ENCODE assay signal across 22 mouse cellular contexts in genomic region chr15:6402433-6402832, GRCm38 (mm10). TPM values are rescaled to one million over a fixed set of nuclear protein-coding genes. Genes with fewer than 3 reads are reported as not detected.
"Had no signal": no experiment of that assay in that cellular context is flagged by ENCODE, and none has a peak within 500 bp of the region (broad histone marks: within the 10 kb centered on the region; RNA-seq: fewer than 3 reads in every experiment).

No protein-coding gene starts in this region.

- H3K36me3 ChIP-seq: neural tube, embryonic 12.5 days; neural tube, embryonic 13.5 days; stomach, embryonic 15.5 days had no signal

- H3K4me1 ChIP-seq: neural tube, embryonic 12.5 days; neural tube, embryonic 13.5 days; stomach, embryonic 15.5 days had no signal

- H3K9ac ChIP-seq: neural tube, embryonic 12.5 days; neural tube, embryonic 13.5 days; stomach, embryonic 15.5 days had no signal

- H3K27me3 ChIP-seq: neural tube, embryonic 12.5 days; neural tube, embryonic 13.5 days; stomach, embryonic 15.5 days had no signal

- H3K4me3 ChIP-seq: neural tube, embryonic 12.5 days; neural tube, embryonic 13.5 days; stomach, embryonic 15.5 days had no signal

- H3K27ac ChIP-seq: neural tube, embryonic 12.5 days; neural tube, embryonic 13.5 days; stomach, embryonic 15.5 days; stomach, postnatal 0 days had no signal

- H3K9me3 ChIP-seq: neural tube, embryonic 12.5 days; neural tube, embryonic 13.5 days; stomach, embryonic 15.5 days had no signal

- DNase-seq: retina, postnatal 1 day; right cerebral cortex, adult 18-20 months; right cerebral cortex, postnatal 14 days; right cerebral cortex, postnatal 25 days; right cerebral cortex, postnatal 4 days; spleen, adult 18-20 months; thymus, adult 18-20 months; thymus, adult 2 months; thymus, postnatal 14 days; thymus, postnatal 25 days; thymus, postnatal 36 days; thymus, postnatal 4 days had no signal

- H3K4me2 ChIP-seq: neural tube, embryonic 12.5 days; neural tube, embryonic 13.5 days; stomach, embryonic 15.5 days had no signal

RNA-seq across cellular contexts. Expression of gene C9, which starts 42.7 kb away (rescaled TPM):
- polyA plus RNA-seq: neural tube, embryonic 12.5 days; neural tube, embryonic 13.5 days; neural tube, embryonic 14.5 days; small intestine, adult 2 months; spleen, adult 2 months; stomach, embryonic 14.5 days; stomach, postnatal 0 days; testis, adult 2 months; thymus, adult 2 months; thymus, postnatal 0 days had no signal
